Mouse (Mus musculus) liver, embryonic 15.5 days (tissue): Measurements from ENCODE around the gene Wasf2. TPM values are rescaled to one million over a fixed set of nuclear protein-coding genes. Genes with fewer than 3 reads are reported as not detected.
A peak's percentile ranks its signal among the peaks of the same experiment; 100 is the strongest.

Experiments
- ATAC-seq: fragments of 200-750 bp; cut with Nextera tagmentation; 2 replicates; pipeline ENCODE4 v1.8.0; 2017; ENCODE audit warnings: moderate number of reproducible peaks, mild to moderate bottlenecking, moderate library complexity; ENCODE audit not compliant: insufficient read depth
- H3K27ac ChIP-seq: fragments of 300-500 bp; sonication (generic); replicated peaks from 2 replicates; pipeline ENCODE4 v1.5.1; 2015; ENCODE audit warnings: mild to moderate bottlenecking, inconsistent platforms
- H3K27me3 ChIP-seq: fragments of 300-500 bp; sonication (generic); 2 replicates; pipeline ENCODE4 v1.6.1; 2015; ENCODE audit warnings: mild to moderate bottlenecking, inconsistent platforms
- H3K36me3 ChIP-seq: fragments of 300-500 bp; sonication (generic); replicated peaks from 2 replicates; pipeline ENCODE4 v1.6.1; 2015; ENCODE audit warnings: moderate library complexity, mild to moderate bottlenecking, inconsistent platforms
- H3K4me1 ChIP-seq: fragments of 300-500 bp; sonication (generic); replicated peaks from 2 replicates; pipeline ENCODE4 v1.6.1; 2015; ENCODE audit warnings: inconsistent platforms
- H3K4me2 ChIP-seq: fragments of 300-500 bp; sonication (generic); 2 replicates; pipeline ENCODE4 v1.6.1; 2015; ENCODE audit warnings: moderate library complexity, mild to moderate bottlenecking, inconsistent platforms
- H3K4me3 ChIP-seq: fragments of 300-500 bp; sonication (generic); replicated peaks from 2 replicates; pipeline ENCODE4 v1.5.1; 2015; ENCODE audit warnings: mild to moderate bottlenecking, inconsistent platforms
- H3K9ac ChIP-seq: fragments of 300-500 bp; sonication (generic); 2 replicates; pipeline ENCODE4 v1.6.1; 2015; ENCODE audit warnings: moderate library complexity, mild to moderate bottlenecking, inconsistent platforms
- H3K9me3 ChIP-seq: fragments of 300-500 bp; sonication (generic); replicated peaks from 2 replicates; pipeline ENCODE4 v1.6.1; 2016; ENCODE audit warnings: inconsistent platforms
- WGBS: fragments of 180-500 bp; shearing (Covaris S2); methylation state at CpG from one replicate; pipeline ENCODE4 v1.1.7; 2015; ENCODE audit warnings: mixed read lengths; ENCODE audit not compliant: insufficient replicate concordance; 5-methylcytosine and 5-hydroxymethylcytosine counted together
- polyA plus RNA-seq: library from polyadenylated mRNA; unstranded; fragments of >200 nt; fragmentation: Nextera tagmentation; extraction: Ambion mirVana; gene quantifications from 2 replicates; pipeline ENCODE4 v1.2.1, GENCODE M21; 2015

Wasf2 gene
- polyA plus RNA-seq, 1 experiment from 2014 or later = 52.0 TPM

DNA sequence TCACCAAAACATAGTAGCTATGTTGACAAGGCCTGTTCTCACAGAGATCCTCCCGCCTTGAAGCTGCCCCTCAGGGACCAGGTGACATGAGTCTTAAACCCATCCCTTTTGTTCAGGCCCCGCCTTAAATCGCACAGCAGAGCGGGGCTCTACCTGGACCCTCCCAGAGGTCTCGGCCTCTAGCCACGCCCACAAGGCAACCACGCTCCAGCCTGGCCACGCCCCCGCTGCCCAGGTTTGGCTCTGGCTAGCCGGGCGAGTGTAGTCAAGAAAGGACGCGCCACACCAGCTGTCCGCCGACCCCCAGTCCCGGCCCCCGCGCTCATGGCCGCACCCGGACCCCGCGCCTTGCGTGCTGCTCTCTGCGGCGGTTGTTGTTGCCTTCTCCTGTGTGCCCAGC is 90.4 kb downstream of the Wasf2 start:
- no peak overlapping the region for H3K9ac ChIP-seq
- H3K36me3 ChIP-seq = no peaks in the 10 kb centered on the region
- ATAC-seq = no peak
- WGBS = 6% methylated on average over 25 of the region's 25 CpGs
- no peak overlapping the region for H3K27ac ChIP-seq
- peaks cover 76% of the 10 kb centered on the region for H3K27me3 ChIP-seq
- H3K4me1 ChIP-seq = peaks cover 5% of the 10 kb centered on the region; the same call in 1 of the 2 replicates
- peak overlapping the region; percentile 18 for H3K4me3 ChIP-seq
- H3K4me2 ChIP-seq = peak overlapping the region; percentile 56
- H3K9me3 ChIP-seq = no peaks in the 10 kb centered on the region

DNA sequence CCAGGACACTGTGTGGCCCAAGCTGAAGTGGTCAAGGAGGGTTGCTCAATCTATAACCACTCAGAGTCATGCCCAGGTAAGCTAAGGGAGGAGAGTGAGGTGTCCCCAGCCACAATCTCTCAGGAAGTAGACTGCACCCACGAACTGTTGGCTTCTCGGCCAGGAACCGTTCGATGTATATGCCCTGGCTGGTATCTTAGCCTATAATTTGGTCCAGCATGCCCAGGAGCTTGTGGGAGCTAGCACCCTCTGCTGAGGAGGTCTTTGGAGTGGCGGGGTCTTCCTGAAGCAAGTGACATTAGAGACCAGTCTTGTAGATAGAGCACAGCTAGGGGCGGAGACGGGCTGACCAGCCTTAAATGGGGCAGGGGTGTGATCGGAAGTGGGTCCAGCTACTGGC is 91.4 kb downstream of the Wasf2 start:
- Histone ChIP-seq H3K4me1 (peaks cover 5% of the 10 kb centered on the region; the same call in 1 of the 2 replicates), H3K27me3 (peaks cover 81% of the 10 kb centered on the region), H3K36me3 (no peaks in the 10 kb centered on the region), H3K9me3 (no peaks in the 10 kb centered on the region), H3K4me2 (no peak overlapping the region), H3K27ac (no peak overlapping the region), H3K4me3 (no peak overlapping the region), H3K9ac (no peak overlapping the region)
- 70% methylated on average over 8 of the region's 8 CpGs for WGBS
- ATAC-seq = no peak

DNA sequence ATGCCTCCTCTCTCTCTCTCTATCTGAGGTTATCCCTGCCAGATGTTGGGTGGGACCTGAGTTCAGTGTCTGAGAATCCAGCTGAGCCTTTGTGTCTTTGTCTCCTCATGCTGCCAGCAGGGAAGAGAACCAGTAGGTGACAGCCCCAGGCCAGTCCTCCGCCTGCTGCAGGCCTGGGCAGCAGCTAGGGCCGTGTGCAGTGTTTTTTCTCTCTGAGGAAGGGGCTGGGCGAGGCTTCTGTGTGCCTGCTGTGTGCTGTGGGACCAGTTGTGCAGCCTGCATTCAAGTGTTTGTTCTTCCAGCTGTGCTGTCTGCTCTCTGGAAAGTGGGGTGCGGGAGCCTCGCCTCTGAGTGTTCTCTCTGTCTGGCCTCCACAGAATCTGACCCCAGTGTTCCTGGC is 93.6 kb downstream of the Wasf2 start:
- H3K36me3 ChIP-seq = no peaks in the 10 kb centered on the region
- no peak overlapping the region for H3K9ac ChIP-seq
- no peak overlapping the region for H3K4me3 ChIP-seq
- H3K27me3 ChIP-seq = peaks cover 64% of the 10 kb centered on the region
- H3K27ac ChIP-seq = no peak overlapping the region
- H3K9me3 ChIP-seq = no peaks in the 10 kb centered on the region
- peaks cover 5% of the 10 kb centered on the region; the same call in 1 of the 2 replicates for H3K4me1 ChIP-seq
- H3K4me2 ChIP-seq = no peak overlapping the region
- no peak for ATAC-seq
- WGBS = 54% methylated on average over 5 of the region's 5 CpGs

DNA sequence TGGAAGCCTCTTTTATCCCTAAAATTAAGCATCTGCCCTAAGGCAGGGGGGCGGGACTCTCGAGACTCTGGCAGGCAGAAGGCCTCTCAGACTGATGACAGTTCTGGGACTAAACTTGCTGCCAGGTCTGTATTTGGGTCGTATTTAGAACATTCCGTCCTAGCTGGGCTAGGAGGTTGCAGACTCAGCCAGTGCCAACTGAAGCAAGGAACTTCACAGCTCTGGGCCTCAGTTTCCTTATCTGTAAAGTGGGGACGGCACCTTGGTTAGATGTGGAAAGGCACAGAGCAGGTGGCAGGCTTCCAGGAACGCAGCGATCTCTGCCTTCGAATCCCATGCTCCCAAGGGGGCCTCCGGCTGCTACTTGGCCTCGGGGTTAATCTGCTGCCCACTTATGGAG is 95.8 kb downstream of the Wasf2 start:
- peaks cover 50% of the 10 kb centered on the region for H3K27me3 ChIP-seq
- 68% methylated on average over 10 of the region's 10 CpGs for WGBS
- no peak overlapping the region for H3K9ac ChIP-seq
- H3K36me3 ChIP-seq = no peaks in the 10 kb centered on the region
- no peak overlapping the region for H3K27ac ChIP-seq
- no peak overlapping the region for H3K4me2 ChIP-seq
- no peak for ATAC-seq
- no peak overlapping the region for H3K4me3 ChIP-seq
- no peaks in the 10 kb centered on the region for H3K4me1 ChIP-seq
- no peaks in the 10 kb centered on the region for H3K9me3 ChIP-seq

DNA sequence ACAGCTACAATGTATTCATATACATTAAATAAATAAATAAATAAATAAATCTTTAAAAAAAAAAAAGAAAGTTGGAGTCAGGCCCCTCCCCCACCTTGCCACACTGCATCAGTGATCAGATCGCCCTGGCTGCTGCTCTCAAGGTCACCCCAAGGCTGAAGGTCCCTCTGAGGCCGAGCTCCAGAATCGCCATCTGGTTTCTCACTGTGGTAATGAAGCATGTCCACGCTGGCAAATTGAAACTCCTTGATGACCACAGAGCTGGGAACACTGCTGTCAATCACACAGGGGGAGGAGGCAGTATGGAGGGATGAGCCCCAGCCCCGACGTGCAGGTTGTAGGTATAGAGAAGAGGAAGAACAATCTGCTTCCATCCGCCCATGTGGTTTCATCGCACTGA is 97.3 kb downstream of the Wasf2 start:
- no peaks in the 10 kb centered on the region for H3K4me1 ChIP-seq
- H3K9me3 ChIP-seq = no peaks in the 10 kb centered on the region
- no peak overlapping the region for H3K4me2 ChIP-seq
- H3K36me3 ChIP-seq = no peaks in the 10 kb centered on the region
- H3K27ac ChIP-seq = no peak overlapping the region
- H3K4me3 ChIP-seq = no peak overlapping the region
- no peak overlapping the region for H3K9ac ChIP-seq
- ATAC-seq = no peak
- peaks cover 34% of the 10 kb centered on the region for H3K27me3 ChIP-seq
- 47% methylated on average over 8 of the region's 8 CpGs for WGBS

DNA sequence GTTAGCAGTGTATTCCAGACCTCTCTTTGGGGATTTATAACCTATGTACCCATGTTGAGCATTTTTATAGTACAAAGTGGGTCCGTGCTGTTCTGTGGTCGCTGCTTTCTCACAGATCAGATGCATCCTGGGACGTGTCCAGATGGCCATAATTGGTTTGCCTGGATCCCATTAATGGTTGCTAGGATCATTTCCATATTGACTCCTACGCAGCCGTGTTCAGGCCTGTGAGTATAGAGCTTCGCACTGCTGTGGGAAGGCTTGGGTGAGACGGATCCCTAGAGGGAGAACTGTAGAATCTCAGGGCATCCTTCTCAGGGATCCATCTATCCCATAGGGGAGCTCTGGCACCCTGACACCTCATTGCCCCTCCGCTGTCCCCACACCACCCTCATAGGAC is 99.3 kb downstream of the Wasf2 start:
- 68% methylated on average over 8 of the region's 8 CpGs for WGBS
- H3K4me3 ChIP-seq = no peak overlapping the region
- no peaks in the 10 kb centered on the region for H3K36me3 ChIP-seq
- no peak overlapping the region for H3K4me2 ChIP-seq
- ATAC-seq = no peak
- no peak overlapping the region for H3K9ac ChIP-seq
- peaks cover 15% of the 10 kb centered on the region; the same call in 1 of the 2 replicates for H3K27me3 ChIP-seq
- no peaks in the 10 kb centered on the region for H3K9me3 ChIP-seq
- no peaks in the 10 kb centered on the region for H3K4me1 ChIP-seq
- H3K27ac ChIP-seq = no peak overlapping the region

DNA sequence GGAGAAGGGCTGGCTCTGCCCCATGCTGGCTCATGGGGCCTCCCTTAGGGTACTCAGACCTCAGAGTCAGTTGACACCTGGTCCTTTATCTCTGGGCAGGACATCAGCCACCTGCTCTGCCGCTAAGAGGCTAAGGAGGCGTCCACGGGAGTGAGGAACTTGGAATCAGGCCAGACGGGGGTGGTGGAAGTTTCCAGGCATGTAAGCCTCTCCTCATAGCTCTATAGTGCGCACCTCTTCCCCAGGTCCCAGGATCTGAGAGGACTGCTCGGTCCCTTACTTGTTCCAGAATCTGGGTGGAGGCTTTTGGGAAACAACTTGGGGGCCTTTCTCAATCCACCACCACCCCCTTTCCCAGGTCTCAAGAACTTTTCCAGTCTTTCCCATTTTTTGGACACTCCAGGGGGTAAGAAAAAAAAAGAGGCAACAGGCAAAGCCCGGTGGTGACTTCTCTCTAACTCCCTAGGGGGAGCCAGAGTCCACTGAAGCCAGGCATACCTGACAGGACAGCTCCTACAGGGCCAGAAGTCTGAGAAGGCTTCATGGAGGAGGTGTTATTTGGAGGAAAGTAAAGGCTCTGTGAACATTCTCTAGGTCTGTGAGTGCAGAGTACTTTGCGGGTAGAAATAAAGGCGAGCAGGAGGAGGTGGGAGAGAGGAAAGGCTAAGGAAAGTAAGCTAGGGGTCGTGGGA is 103.1 kb downstream of the Wasf2 start:
- H3K9ac ChIP-seq = no peak overlapping the region
- H3K4me1 ChIP-seq = peaks cover 8% of the 10 kb centered on the region
- peaks cover 8% of the 10 kb centered on the region; the same call in 1 of the 2 replicates for H3K27me3 ChIP-seq
- H3K27ac ChIP-seq = no peak overlapping the region
- no peak overlapping the region for H3K4me3 ChIP-seq
- no peaks in the 10 kb centered on the region for H3K9me3 ChIP-seq
- H3K4me2 ChIP-seq = no peak overlapping the region
- 30% methylated on average over 10 of the region's 10 CpGs for WGBS
- H3K36me3 ChIP-seq = no peaks in the 10 kb centered on the region
- ATAC-seq = no peak

DNA sequence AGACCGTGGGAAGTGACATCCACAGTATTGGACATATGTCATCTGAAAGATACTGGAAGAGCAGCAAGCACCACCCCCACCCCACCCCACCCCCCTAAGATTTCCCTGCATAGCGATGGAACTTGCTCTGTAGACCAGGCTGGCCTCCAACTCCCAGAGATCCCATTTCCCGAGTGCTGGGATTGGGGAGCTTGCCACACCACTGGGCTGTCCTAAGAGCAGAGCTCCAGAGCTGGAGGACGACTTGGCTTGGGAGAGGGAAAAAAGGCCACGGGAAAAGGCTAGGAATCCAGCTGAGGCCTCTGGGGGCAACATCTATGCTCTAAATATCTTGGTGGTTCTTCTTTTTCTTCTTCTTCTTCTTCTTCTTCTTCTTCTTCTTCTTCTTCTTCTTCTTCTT is 104.5 kb downstream of the Wasf2 start:
- H3K4me3 ChIP-seq = no peak overlapping the region
- H3K9me3 ChIP-seq = no peaks in the 10 kb centered on the region
- peaks cover 11% of the 10 kb centered on the region for H3K4me1 ChIP-seq
- H3K27ac ChIP-seq = no peak overlapping the region
- H3K27me3 ChIP-seq = peaks cover 5% of the 10 kb centered on the region
- no peak overlapping the region for H3K4me2 ChIP-seq
- 54% methylated on average over 5 of the region's 5 CpGs for WGBS
- ATAC-seq = no peak
- no peak overlapping the region for H3K9ac ChIP-seq
- no peaks in the 10 kb centered on the region for H3K36me3 ChIP-seq

DNA sequence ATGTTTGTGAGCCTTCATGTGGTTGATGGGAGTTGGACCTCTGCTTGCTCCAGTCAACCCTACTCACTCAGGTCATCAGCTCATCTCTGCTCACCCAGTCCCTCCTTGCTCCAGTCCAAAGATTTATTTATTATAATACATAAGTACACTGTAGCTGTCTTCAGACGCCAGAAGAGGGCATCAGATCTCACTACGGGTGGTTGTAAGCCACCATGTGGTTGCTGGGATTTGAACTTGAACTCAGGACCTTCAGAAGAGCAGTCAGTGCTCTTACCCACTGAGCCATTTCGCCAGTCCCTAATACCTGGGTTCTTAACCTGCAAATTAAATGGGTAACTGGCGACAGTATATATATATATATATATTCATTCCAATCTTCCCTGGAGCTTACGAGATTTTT is 105.1 kb downstream of the Wasf2 start:
- Histone ChIP-seq H3K4me1 (peaks cover 17% of the 10 kb centered on the region), H3K36me3 (no peaks in the 10 kb centered on the region), H3K27me3 (peaks cover 3% of the 10 kb centered on the region), H3K9ac (no peak overlapping the region), H3K27ac (no peak overlapping the region), H3K4me2 (no peak overlapping the region), H3K4me3 (no peak overlapping the region), H3K9me3 (no peaks in the 10 kb centered on the region)
- WGBS = 67% methylated on average over 5 of the region's 5 CpGs
- no peak for ATAC-seq

DNA sequence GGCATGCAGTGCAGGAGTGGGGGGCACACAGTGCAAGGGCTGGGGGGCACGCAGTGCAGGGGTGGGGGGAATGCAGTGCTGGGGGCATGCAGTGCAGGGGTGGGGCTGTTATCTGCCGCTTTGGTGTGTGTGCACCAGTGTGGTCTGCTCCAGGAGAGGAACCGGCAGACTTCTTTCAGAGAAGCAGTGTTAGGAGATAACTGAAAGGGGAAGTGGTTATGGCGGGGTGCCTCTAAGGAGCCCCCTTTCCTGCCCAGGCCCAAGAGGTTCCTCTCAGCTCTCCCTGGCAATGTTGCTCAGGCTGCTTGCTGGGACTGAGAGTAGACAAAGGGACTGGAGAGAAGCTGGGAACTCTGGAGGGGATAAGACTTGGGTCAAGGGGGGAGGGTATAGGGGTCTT is 107.6 kb downstream of the Wasf2 start:
- ATAC-seq = 0 out of 2 replicates have a peak, but pooled peaks have one; percentile 13
- WGBS = 10% methylated on average over 4 of the region's 4 CpGs
- peaks cover 12% of the 10 kb centered on the region for H3K27me3 ChIP-seq
- H3K36me3 ChIP-seq = no peaks in the 10 kb centered on the region
- H3K9me3 ChIP-seq = no peaks in the 10 kb centered on the region
- H3K9ac ChIP-seq = no peak overlapping the region
- H3K27ac ChIP-seq = peak overlapping the region; percentile 57; the same call in 1 of the 2 replicates
- peaks cover 42% of the 10 kb centered on the region for H3K4me1 ChIP-seq
- H3K4me3 ChIP-seq = no peak overlapping the region
- no peak overlapping the region for H3K4me2 ChIP-seq

DNA sequence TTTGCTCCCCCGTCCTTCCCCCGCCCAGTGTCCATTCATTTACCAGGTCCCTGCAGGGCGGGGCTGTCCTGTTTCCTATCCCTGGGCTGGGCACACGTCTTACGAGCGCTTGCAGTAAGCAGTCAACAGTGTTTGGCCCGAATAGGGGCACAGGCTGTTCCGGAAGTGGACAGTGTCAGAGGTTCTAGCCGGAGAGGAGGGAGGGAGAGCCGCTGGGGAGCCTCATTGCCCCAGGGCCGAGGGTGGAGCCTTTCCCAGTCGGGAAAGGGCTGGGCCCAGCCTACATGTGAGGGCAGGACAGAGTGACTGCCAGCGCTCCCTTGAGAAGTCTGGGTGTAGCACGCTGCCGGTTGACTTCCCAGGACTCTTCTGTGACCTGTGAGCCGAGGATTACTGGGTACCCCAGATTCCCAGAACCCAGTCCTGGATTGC is 110.2 kb downstream of the Wasf2 start, which contains the start of gene Map3k6:
Map3k6 (plus strand) TSS at position 329 of the 432 bp plus-strand sequence.
- Histone ChIP-seq H3K36me3 (no peaks in the 10 kb centered on the region), H3K27ac (peak within 1 kb of the TSS; percentile 85), H3K9me3 (no peaks in the 10 kb centered on the region), H3K4me1 (peaks cover 66% of the 10 kb centered on the region), H3K27me3 (peaks cover 22% of the 10 kb centered on the region), H3K4me3 (peak within 1 kb of the TSS; percentile 73), H3K4me2 (peak within 1 kb of the TSS; percentile 100), H3K9ac (peak within 1 kb of the TSS; percentile 77)
- ATAC-seq = peak; percentile 63
- 7% methylated on average over 16 of the region's 16 CpGs for WGBS
